Mouse (Mus musculus) WW6 (cell line): ENCODE measurements around the gene Ppp1r27.
"Not testable (repeated sequence)": the region's sequence is repeated elsewhere in the genome, so short reads cannot be mapped to it uniquely, and the experiment has no call there.

Source experiments
- DNase-seq: peaks from one replicate; pipeline ENCODE4 v3.0.0-alpha.2; 2013; ENCODE audit warnings: low read depth, low spot score

The Ppp1r27 gene

GRCm38 (mm10) chr11:120515611-120516010 is 35.3 kb downstream of the Ppp1r27 start:
- DNase-seq: peak; percentile 65

DNA sequence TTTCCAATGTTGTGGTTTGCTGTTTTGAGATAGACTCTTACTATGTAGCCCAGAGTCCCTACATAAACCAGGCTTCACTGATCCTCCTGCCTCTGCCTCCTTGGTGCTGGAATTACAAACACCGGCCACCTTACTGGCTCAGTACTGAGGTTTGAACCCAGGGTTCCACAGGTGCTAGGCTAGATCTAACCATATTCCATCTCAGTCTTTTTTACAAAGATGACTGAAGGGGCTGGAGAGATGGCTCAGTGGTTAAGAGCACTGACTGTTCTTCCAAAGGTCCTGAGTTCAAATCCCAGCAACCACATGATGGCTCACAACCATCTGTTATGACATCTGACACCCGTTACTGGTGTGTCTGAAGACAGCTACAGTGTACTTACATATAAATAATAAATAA is 36.7 kb downstream of the Ppp1r27 start:
- not testable (repeated sequence) for DNase-seq

GRCm38 (mm10) chr11:120512790-120513453 is 38.0 kb downstream of the Ppp1r27 start:
- no peak for DNase-seq

- DNase-seq: no peak
These were observed 40.4 kb downstream of the Ppp1r27 start for GRCm38 (mm10) chr11:120510375-120511030.

- no peak for DNase-seq
These were observed 41.0 kb downstream of the Ppp1r27 start for GRCm38 (mm10) chr11:120509940-120510339.

GRCm38 (mm10) chr11:120508290-120508870 is 42.6 kb downstream of the Ppp1r27 start:
- no peak for DNase-seq

DNA sequence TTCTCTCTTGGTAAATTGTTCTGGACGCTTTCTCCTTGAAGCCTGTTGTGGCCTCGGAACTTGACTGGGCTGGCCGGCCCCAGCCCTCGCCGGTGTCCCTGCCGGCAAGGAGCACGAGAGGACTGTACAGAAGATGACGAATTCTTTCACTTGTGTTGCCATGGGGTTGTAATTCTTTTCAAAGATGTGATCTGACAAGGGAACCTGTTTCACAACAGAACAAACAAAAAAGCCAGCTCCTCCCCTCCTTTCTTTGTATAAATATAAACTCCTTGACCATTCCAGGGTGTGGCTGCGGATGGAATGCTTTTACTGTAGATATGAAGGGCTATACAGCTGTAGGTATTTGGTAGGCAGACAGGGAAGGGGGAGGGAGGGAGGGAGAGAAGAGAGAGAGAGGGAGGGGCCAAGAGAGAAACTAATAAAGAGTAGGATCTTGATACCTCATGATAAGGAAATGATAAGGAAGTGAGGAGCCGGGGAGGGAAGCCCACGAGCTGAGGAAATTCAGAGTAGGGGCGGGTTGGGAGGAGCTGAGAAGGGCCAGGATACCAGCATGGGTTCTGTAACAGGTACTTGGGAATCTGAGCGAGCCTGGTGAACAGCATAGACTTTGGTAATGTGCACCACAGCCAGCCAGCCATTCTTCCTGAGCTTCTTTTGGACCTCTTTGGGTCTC is 43.2 kb downstream of the Ppp1r27 start:
- no peak for DNase-seq

DNA sequence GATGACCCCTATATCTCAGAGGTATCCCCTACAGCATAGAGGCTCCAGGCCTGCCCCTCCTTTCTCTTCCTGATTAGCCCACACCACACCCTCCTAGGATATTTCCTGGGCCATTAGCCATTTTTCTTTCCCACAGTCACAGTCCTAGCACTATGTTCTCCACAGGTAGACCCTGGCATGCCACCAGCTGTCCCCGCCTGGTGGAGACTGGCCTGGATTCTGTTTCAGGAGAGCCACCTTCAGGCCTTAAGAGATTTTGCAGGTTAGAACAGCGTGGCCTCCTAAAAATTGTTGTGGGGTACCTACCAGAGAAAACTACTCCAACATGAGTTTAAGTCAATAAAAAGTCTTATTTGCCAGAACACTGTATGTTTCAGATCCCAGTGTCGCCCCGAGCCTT is 44.0 kb downstream of the Ppp1r27 start:
- DNase-seq: no peak

GRCm38 (mm10) chr11:120505661-120506060 is 45.3 kb downstream of the Ppp1r27 start:
- no peak for DNase-seq

DNA sequence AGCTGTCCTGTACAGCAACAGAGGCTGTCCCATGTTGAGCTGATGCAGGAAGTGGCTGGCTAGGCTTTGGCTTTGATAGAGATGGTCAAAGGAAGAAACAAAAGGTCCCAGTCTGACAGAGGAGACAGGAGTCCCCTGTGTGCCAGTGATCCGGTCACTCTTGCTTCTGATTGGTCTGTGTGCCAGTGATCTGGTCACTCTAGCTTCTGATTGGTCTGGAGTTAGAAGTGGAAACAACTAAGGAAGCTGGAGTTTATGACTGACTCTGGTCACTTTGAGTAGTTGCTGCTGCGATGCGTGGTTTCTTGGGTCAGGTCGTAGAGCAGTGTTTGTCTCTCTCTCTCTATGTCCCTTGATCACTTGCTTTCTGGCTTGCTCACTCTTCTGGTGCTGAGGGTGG is 49.2 kb downstream of the Ppp1r27 start:
- no peak for DNase-seq

DNA sequence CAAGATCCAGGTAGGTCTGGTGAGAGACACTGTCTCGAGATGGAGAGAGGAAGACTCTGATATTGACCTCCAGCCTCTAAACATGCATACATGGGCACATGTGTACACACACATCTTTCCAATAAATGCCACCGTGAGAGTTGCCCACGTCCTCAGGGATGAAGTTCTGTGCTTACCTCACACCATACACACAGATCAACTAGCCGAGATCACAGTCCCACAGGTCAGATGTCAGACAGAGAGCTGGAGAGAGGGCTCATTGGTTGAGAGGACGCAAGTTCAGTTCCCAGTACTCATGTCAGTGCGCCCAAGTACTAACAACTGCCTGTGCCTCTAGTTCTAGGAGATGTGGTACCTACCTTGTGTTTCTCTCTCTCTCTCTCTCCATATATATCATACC is 49.9 kb downstream of the Ppp1r27 start:
- DNase-seq: no peak

- no peak for DNase-seq
These were observed 50.6 kb downstream of the Ppp1r27 start for GRCm38 (mm10) chr11:120500357-120500756.
